Mouse (Mus musculus) liver, embryonic 13.5 days (tissue): ENCODE results near the gene Tln1. TPM values are rescaled to one million over a fixed set of nuclear protein-coding genes. Genes with fewer than 3 reads are reported as not detected.
"Not testable (repeated sequence)": the region's sequence is repeated elsewhere in the genome, so short reads cannot be mapped to it uniquely, and the experiment has no call there.

Experiments
- ATAC-seq: fragments of 200-750 bp; cut with Nextera tagmentation; 2 replicates; pipeline ENCODE4 v1.8.0; 2017; ENCODE audit warnings: low read depth, mild to moderate bottlenecking, moderate number of reproducible peaks, moderate library complexity
- DNase-seq: peaks from one replicate; pipeline ENCODE4 v3.0.0; 2022
- H3K27ac ChIP-seq: fragments of 300-500 bp; sonication (generic); 2 replicates; pipeline ENCODE4 v1.5.1; 2015; ENCODE audit warnings: moderate library complexity, mild to moderate bottlenecking, inconsistent platforms
- H3K27me3 ChIP-seq: fragments of 300-500 bp; sonication (generic); 2 replicates; pipeline ENCODE4 v1.6.1; 2015; ENCODE audit warnings: mild to moderate bottlenecking, inconsistent platforms
- H3K36me3 ChIP-seq: fragments of 300-500 bp; sonication (generic); 2 replicates; pipeline ENCODE4 v1.6.1; 2015; ENCODE audit warnings: mild to moderate bottlenecking, inconsistent platforms
- H3K4me1 ChIP-seq: fragments of 300-500 bp; sonication (generic); replicated peaks from 2 replicates; pipeline ENCODE4 v1.6.1; 2015; ENCODE audit warnings: inconsistent platforms
- H3K4me2 ChIP-seq: fragments of 300-500 bp; sonication (generic); 2 replicates; pipeline ENCODE4 v1.6.1; 2015; ENCODE audit warnings: inconsistent platforms, mild to moderate bottlenecking, moderate library complexity
- H3K4me3 ChIP-seq: fragments of 300-500 bp; sonication (generic); replicated peaks from 2 replicates; pipeline ENCODE4 v1.5.1; 2015; ENCODE audit warnings: mild to moderate bottlenecking, inconsistent platforms
- H3K9ac ChIP-seq: fragments of 300-500 bp; sonication (generic); 2 replicates; pipeline ENCODE4 v1.6.1; 2015; ENCODE audit warnings: mild to moderate bottlenecking, inconsistent platforms
- H3K9me3 ChIP-seq: fragments of 300-500 bp; sonication (generic); replicated peaks from 2 replicates; pipeline ENCODE4 v1.6.1; 2016; ENCODE audit warnings: inconsistent platforms
- WGBS: fragments of 180-500 bp; shearing (Covaris S2); methylation state at CpG from one replicate; pipeline ENCODE4 v1.1.7; 2015; ENCODE audit not compliant: insufficient replicate concordance; 5-methylcytosine and 5-hydroxymethylcytosine counted together
- polyA plus RNA-seq: library from polyadenylated mRNA; unstranded; fragments of >200 nt; fragmentation: Nextera tagmentation; extraction: Ambion mirVana; gene quantifications from 2 replicates; pipeline ENCODE4 v1.2.1, GENCODE M21; 2015

The Tln1 gene
- polyA plus RNA-seq, 1 experiment from 2014 or later: 38.6 TPM

DNA sequence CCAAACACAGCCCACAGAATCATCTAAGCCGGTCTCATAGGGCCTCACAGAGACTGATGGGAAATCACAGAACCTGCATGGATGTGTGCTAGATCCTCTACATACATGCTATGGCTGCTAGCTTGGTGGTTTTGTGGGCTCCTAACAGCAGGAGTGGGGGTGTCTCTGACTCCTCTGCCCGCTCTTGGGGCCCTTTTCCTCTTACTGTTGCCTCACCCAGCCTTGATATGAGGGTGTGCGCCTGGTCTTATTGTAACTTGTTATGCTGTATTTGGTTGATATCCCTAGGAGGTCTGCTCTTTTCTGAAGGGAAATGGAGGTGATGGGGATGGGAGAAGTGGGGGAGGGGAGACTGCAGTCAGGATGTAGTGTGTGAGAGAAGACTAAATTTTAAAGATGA, 72.9 kb downstream of the Tln1 start:
- Histone ChIP-seq H3K4me2 (no peak overlapping the region), H3K36me3 (no peaks in the 10 kb centered on the region), H3K27ac (no peak overlapping the region), H3K4me1 (peaks cover 36% of the 10 kb centered on the region), H3K9ac (no peak overlapping the region), H3K4me3 (no peak overlapping the region), H3K9me3 (no peaks in the 10 kb centered on the region), H3K27me3 (no peaks in the 10 kb centered on the region)
- WGBS: 74% methylated on average over 3 of the region's 3 CpGs
- DNase-seq (no peak), ATAC-seq (no peak)

- WGBS: 76% methylated on average over 5 of the region's 5 CpGs
- DNase-seq, H3K4me2 ChIP-seq, H3K9me3 ChIP-seq, H3K9ac ChIP-seq, H3K4me3 ChIP-seq, ATAC-seq, H3K36me3 ChIP-seq, H3K27ac ChIP-seq, H3K27me3 ChIP-seq: not testable (repeated sequence)
- peaks cover 23% of the 10 kb centered on the region for H3K4me1 ChIP-seq
These were observed 76.8 kb downstream of the Tln1 start for GRCm38 (mm10) chr4:43485666-43486065.

- Histone ChIP-seq H3K27me3 (0 out of 2 replicates have a peak, but pooled peaks cover 9% of the 10 kb centered on the region), H3K27ac (no peak within 1 kb of the TSS), H3K9ac (no peak within 1 kb of the TSS), H3K9me3 (no peaks in the 10 kb centered on the region), H3K4me3 (no peak within 1 kb of the TSS), H3K4me1 (peaks cover 14% of the 10 kb centered on the region), H3K4me2 (no peak within 1 kb of the TSS), H3K36me3 (no peaks in the 10 kb centered on the region)
- 47% methylated on average over 12 of the region's 12 CpGs for WGBS
- ATAC-seq (no peak), DNase-seq (no peak)
These were observed 78.9 kb downstream of the Tln1 start, which contains the start of gene Sit1 for GRCm38 (mm10) chr4:43483535-43484091. Gene Sit1 (minus strand): TSS chr4:43483734.

- H3K9me3 ChIP-seq: no peaks in the 10 kb centered on the region
- no peaks in the 10 kb centered on the region for H3K36me3 ChIP-seq
- peaks cover 17% of the 10 kb centered on the region for H3K4me1 ChIP-seq
- 0 out of 2 replicates have a peak, but pooled peaks cover 9% of the 10 kb centered on the region for H3K27me3 ChIP-seq
- H3K4me2 ChIP-seq: no peak overlapping the region
- WGBS: 57% methylated on average over 10 of the region's 10 CpGs
- H3K27ac ChIP-seq: no peak overlapping the region
- ATAC-seq (no peak), DNase-seq (no peak)
- no peak overlapping the region for H3K4me3 ChIP-seq
- H3K9ac ChIP-seq: no peak overlapping the region
These were observed 79.9 kb downstream of the Tln1 start for GRCm38 (mm10) chr4:43482591-43482990.

DNA sequence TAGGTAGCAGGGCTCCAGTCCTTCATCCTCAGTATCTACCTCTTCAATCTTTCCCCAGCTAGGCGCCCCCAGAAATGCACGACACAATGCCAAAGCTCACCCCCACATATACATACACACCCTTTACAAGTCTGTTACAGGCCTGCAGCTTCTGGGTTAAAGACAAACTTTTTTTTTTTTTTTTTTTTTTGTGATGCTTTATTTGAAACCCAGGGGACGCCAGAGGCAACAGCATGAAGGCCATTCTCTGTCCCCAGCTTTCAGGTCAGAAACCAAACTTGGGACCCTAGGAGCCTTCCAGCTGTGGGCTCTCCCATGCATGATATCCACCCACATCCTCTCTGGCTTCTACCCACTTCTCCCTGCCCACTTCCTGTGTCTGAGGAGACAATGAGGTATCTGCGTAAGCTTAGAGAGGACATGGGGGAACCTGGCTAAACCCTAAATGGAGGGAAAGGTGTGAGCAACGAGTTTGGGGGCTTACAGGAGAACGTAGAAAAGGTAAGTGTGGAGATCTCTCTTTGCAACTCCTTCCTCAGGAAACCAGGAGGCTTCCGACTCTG, 80.5 kb downstream of the Tln1 start:
- Histone ChIP-seq H3K4me2 (no peak overlapping the region), H3K27me3 (0 out of 2 replicates have a peak, but pooled peaks cover 9% of the 10 kb centered on the region), H3K9ac (no peak overlapping the region), H3K27ac (no peak overlapping the region), H3K4me1 (peaks cover 17% of the 10 kb centered on the region), H3K36me3 (no peaks in the 10 kb centered on the region), H3K4me3 (no peak overlapping the region), H3K9me3 (no peaks in the 10 kb centered on the region)
- DNase-seq (no peak), ATAC-seq (no peak)
- WGBS: 38% methylated on average over 7 of the region's 7 CpGs

Other genes with a start within 250 kb of the Tln1 start
- gene Rusc2, start 180.7 kb downstream of the Tln1 start, polyA plus RNA-seq: 0.75 and 0.82 TPM in 2 replicates
- not detected in 2 replicates for gene Fam166b, start 133.6 kb downstream of the Tln1 start, polyA plus RNA-seq
- gene Tesk1, start 120.8 kb downstream of the Tln1 start, polyA plus RNA-seq: 0.95 and 0.98 TPM in 2 replicates
- 0.48 and 0.70 TPM in 2 replicates for gene Cd72, start 108.1 kb downstream of the Tln1 start, polyA plus RNA-seq
- gene Sit1, start 79.0 kb downstream of the Tln1 start, polyA plus RNA-seq: not detected in 2 replicates
- 34.2 and 34.3 TPM in 2 replicates for gene Ccdc107, start 69.8 kb downstream of the Tln1 start, polyA plus RNA-seq
- gene Arhgef39, start 63.0 kb downstream of the Tln1 start, polyA plus RNA-seq: 29.4 and 35.8 TPM in 2 replicates
- gene Car9, start 55.7 kb downstream of the Tln1 start, polyA plus RNA-seq: 0.85 and 1.0 TPM in 2 replicates
- gene Tpm2, start 38.9 kb downstream of the Tln1 start, polyA plus RNA-seq: 28.8 and 31.9 TPM in 2 replicates
- gene Creb3, start 359 bp downstream of the Tln1 start, polyA plus RNA-seq: 20.6 and 21.9 TPM in 2 replicates
- gene Rgp1, start 16.0 kb upstream of the Tln1 start, polyA plus RNA-seq: 13.8 and 15.1 TPM in 2 replicates
- 16.5 and 18.1 TPM in 2 replicates for gene Gba2, start 16.2 kb upstream of the Tln1 start, polyA plus RNA-seq
- 0.60 TPM in 1 of 2 replicates, not detected in the other for gene Msmp, start 21.8 kb upstream of the Tln1 start, polyA plus RNA-seq
- gene Npr2, start 69.2 kb upstream of the Tln1 start, polyA plus RNA-seq: 0.80 and 0.89 TPM in 2 replicates
- gene Spag8, start 90.9 kb upstream of the Tln1 start, polyA plus RNA-seq: 0.10 and 0.12 TPM in 2 replicates
- gene Hint2, start 93.8 kb upstream of the Tln1 start, polyA plus RNA-seq: 66.4 and 66.9 TPM in 2 replicates
- 0.19 and 0.23 TPM in 2 replicates for gene Tmem8b, start 106.3 kb upstream of the Tln1 start, polyA plus RNA-seq
- 1.3 and 1.8 TPM in 2 replicates for gene Fam221b, start 106.5 kb upstream of the Tln1 start, polyA plus RNA-seq
- gene Olfr70, start 138.1 kb upstream of the Tln1 start, polyA plus RNA-seq: not detected in 2 replicates
- not detected in 2 replicates for gene Olfr71, start 147.6 kb upstream of the Tln1 start, polyA plus RNA-seq
- 0.09 and 0.17 TPM in 2 replicates for gene Hrct1, start 164.5 kb upstream of the Tln1 start, polyA plus RNA-seq
- not detected in 2 replicates for gene Spaar, start 167.3 kb upstream of the Tln1 start, polyA plus RNA-seq
- not detected in 2 replicates for gene Olfr159, start 208.3 kb upstream of the Tln1 start, polyA plus RNA-seq